Mouse (Mus musculus) hindbrain, embryonic 11.5 days (tissue): Measurements from ENCODE around the gene Uqcc3. TPM values are rescaled to one million over a fixed set of nuclear protein-coding genes. Genes with fewer than 3 reads are reported as not detected.
"Not testable (repeated sequence)": the region's sequence is repeated elsewhere in the genome, so short reads cannot be mapped to it uniquely, and the experiment has no call there.

Experiments used
- ATAC-seq: fragments of 200-750 bp; cut with Nextera tagmentation; 2 replicates; pipeline ENCODE4 v1.8.0; 2017; ENCODE audit warnings: mild to moderate bottlenecking, moderate TSS enrichment, moderate library complexity; ENCODE audit not compliant: low FRiP score
- DNase-seq: peaks from one replicate; pipeline ENCODE4 v3.0.0-alpha.2; 2015; ENCODE audit warnings: low spot score
- H3K27ac ChIP-seq: fragments of 300-500 bp; sonication (generic); 2 replicates; pipeline ENCODE4 v1.5.1; 2014; ENCODE audit warnings: mild to moderate bottlenecking, low read depth, low read length
- H3K27me3 ChIP-seq: fragments of 300-500 bp; sonication (generic); 2 replicates; pipeline ENCODE4 v1.6.1; 2014; ENCODE audit warnings: mild to moderate bottlenecking, low read length, moderate library complexity, mixed read lengths; ENCODE audit not compliant: control insufficient read depth, insufficient read depth
- H3K36me3 ChIP-seq: fragments of 300-500 bp; sonication (generic); 2 replicates; pipeline ENCODE4 v1.6.1; 2014; ENCODE audit warnings: mild to moderate bottlenecking, low read length, moderate library complexity, mixed read lengths; ENCODE audit not compliant: control insufficient read depth, insufficient read depth
- H3K4me1 ChIP-seq: fragments of 300-500 bp; sonication (generic); replicated peaks from 2 replicates; pipeline ENCODE4 v1.6.1; 2014; ENCODE audit warnings: low read length, mixed read lengths; ENCODE audit not compliant: control insufficient read depth, insufficient read depth
- H3K4me2 ChIP-seq: fragments of 300-500 bp; sonication (generic); replicated peaks from 2 replicates; pipeline ENCODE4 v1.6.1; 2014; ENCODE audit warnings: mild to moderate bottlenecking, low read depth, low read length
- H3K4me3 ChIP-seq: fragments of 300-500 bp; sonication (generic); 2 replicates; pipeline ENCODE4 v1.5.1; 2014; ENCODE audit warnings: low read depth, low read length
- H3K9ac ChIP-seq: fragments of 300-500 bp; sonication (generic); 2 replicates; pipeline ENCODE4 v1.6.1; 2014; ENCODE audit warnings: low read depth, low read length
- H3K9me3 ChIP-seq: fragments of 300-500 bp; sonication (generic); 2 replicates; pipeline ENCODE4 v1.6.1; 2016; ENCODE audit warnings: low read length; ENCODE audit not compliant: control insufficient read depth
- WGBS: fragments of 180-500 bp; shearing (Covaris S2); extraction: QIAGEN DNeasy Blood & Tissue Kit; methylation state at CpG from one replicate; pipeline ENCODE4 v1.1.7; 2014; 5-methylcytosine and 5-hydroxymethylcytosine counted together
- polyA plus RNA-seq: library from polyadenylated mRNA; unstranded; fragments of >200 nt; fragmentation: Nextera tagmentation; extraction: Ambion mirVana; gene quantifications from 2 replicates; pipeline ENCODE4 v1.2.1, GENCODE M21; 2014

Gene Uqcc3
- polyA plus RNA-seq, 1 experiment from 2014 or later: 56.1 TPM

DNA sequence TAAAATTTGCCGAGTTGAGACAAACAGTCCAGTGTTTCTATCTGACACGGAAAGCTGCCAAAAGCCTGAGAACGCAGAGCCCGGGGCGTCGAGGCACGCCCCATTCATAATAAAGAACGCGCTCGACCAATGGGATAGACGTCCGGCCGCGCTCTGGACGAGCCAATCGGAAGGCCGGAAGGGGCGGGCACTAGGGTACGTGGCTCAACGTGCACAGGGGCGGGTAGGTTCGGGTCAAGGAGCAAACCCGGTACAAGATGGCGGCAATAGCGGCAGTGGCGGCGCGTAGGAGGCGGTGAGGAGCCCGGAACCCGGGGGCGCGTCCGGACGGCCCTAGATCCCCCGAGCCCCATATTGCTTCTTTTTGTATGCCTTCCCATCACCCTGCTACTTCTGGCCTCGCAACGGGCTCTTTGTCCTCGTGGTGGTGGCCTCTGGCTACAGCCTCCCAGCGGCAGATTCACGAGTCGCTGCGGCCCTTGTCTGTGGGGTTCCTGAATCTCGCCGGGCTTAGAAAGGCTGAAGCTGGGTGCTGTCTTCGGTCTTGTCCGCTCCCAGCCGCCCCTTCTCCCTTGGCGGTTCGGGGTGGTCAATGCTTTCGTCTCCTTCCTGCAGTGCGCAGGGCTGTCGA, 17.3 kb upstream of the Uqcc3 start, which contains the start of gene Ganab:
Gene Ganab, plus strand, starts transcription at position 207 of the 631 bp plus-strand sequence.
- Histone ChIP-seq H3K4me1 (peaks cover 11% of the 10 kb centered on the region), H3K9me3 (no peaks in the 10 kb centered on the region), H3K4me3 (peak within 1 kb of the TSS; percentile 99), H3K27ac (peak within 1 kb of the TSS; percentile 79), H3K36me3 (no peaks in the 10 kb centered on the region), H3K27me3 (no peaks in the 10 kb centered on the region), H3K4me2 (peak within 1 kb of the TSS; percentile 70), H3K9ac (peak within 1 kb of the TSS; percentile 97)
- WGBS: under 1% methylated on average over 53 of the region's 53 CpGs
- DNase-seq (peak; percentile 97), ATAC-seq (peak; percentile 98)

DNA sequence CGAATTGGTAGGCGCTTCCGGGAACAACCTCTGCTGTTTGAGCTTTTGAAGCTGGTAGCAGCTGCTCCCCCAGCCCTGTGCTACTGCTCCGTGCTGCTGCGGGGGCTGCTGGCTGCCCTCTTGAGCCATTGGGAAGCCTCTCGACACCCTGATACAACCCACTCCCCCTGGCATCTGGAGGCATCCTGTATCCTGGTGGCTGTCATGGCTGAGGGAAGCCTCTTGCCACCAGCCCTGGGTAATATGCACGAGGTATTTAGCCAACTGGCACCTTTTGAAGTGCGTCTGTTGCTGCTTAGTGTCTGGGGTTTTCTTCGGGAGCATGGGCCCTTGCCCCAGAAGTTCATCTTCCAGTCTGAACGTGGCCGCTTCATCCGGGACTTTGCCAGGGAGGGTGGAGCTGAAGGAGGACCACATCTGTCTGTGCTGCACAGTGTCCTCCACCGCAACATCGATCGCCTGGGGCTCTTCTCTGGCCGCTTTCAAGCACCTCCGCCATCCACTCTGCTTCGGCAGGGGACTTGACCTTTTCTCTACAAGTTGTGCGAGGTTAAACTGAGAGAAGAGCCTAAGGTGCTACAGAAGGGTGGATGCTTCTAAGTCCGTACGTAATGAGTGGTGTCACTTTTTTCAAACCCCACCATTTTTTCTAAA, 16.6 kb upstream of the Uqcc3 start:
- ATAC-seq (peak; percentile 72), DNase-seq (peak; percentile 60)
- H3K4me3 ChIP-seq: peak overlapping the region; percentile 99
- H3K4me1 ChIP-seq: peaks cover 11% of the 10 kb centered on the region
- peak overlapping the region; percentile 55 for H3K9ac ChIP-seq
- peak overlapping the region; percentile 41 for H3K4me2 ChIP-seq
- H3K27me3 ChIP-seq, H3K9me3 ChIP-seq, H3K36me3 ChIP-seq: not testable (repeated sequence)
- peak overlapping the region; percentile 75 for H3K27ac ChIP-seq
- 30% methylated on average over 21 of the region's 21 CpGs for WGBS

DNA sequence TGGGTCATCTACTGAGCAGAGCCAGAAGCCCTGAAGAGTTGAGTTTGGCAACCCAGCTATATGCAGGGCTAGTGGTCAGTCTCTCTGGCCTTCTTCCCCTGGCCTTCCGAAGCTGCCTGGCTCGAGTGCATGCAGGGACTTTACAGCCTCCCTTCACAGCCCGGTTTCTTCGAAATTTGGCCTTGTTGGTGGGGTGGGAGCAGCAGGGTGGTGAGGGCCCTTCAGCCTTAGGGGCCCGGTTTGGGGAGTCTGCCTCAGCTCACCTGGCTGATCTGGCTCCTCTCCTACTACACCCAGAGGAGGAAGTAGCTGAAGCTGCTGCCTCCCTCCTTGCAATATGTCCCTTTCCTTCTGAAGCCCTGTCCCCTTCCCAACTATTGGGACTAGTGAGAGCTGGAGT, 15.5 kb upstream of the Uqcc3 start:
- H3K36me3 ChIP-seq, H3K27ac ChIP-seq, H3K9ac ChIP-seq, H3K4me3 ChIP-seq, H3K9me3 ChIP-seq, H3K27me3 ChIP-seq, DNase-seq, H3K4me2 ChIP-seq, ATAC-seq: not testable (repeated sequence)
- 90% methylated on average over 5 of the region's 5 CpGs for WGBS
- peaks cover 11% of the 10 kb centered on the region for H3K4me1 ChIP-seq

DNA sequence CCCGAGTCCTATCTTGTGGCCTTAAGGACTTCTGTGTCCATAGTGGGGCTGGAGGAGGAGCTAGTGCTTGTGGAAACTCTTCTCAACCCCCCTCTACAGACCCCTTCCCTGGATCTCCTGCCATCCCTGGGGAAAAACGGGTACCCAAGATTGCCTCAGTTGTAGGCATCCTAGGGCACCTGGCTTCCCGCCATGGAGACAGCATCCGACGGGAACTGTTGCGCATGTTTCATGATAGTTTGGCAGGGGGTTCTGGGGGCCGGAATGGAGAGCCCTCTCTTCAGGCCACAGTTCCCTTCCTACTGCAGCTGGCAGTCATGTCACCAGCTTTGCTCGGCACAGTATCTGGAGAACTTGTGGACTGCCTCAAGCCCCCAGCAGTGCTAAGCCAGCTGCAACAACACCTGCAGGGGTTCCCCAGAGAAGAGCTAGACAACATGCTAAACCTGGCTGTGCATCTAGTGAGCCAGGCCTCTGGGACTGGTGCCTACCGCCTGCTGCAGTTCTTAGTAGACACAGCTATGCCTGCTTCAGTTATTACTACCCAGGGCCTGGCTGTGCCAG, 14.8 kb upstream of the Uqcc3 start:
- peaks cover 11% of the 10 kb centered on the region for H3K4me1 ChIP-seq
- no peaks in the 10 kb centered on the region for H3K9me3 ChIP-seq
- H3K36me3 ChIP-seq: no peaks in the 10 kb centered on the region
- no peaks in the 10 kb centered on the region for H3K27me3 ChIP-seq
- no peak overlapping the region for H3K4me3 ChIP-seq
- 88% methylated on average over 9 of the region's 9 CpGs for WGBS
- H3K4me2 ChIP-seq: no peak overlapping the region
- ATAC-seq: no peak
- no peak overlapping the region for H3K27ac ChIP-seq
- DNase-seq: no peak
- H3K9ac ChIP-seq: 0 out of 2 replicates have a peak overlapping the region, but pooled peaks have one; percentile 11

DNA sequence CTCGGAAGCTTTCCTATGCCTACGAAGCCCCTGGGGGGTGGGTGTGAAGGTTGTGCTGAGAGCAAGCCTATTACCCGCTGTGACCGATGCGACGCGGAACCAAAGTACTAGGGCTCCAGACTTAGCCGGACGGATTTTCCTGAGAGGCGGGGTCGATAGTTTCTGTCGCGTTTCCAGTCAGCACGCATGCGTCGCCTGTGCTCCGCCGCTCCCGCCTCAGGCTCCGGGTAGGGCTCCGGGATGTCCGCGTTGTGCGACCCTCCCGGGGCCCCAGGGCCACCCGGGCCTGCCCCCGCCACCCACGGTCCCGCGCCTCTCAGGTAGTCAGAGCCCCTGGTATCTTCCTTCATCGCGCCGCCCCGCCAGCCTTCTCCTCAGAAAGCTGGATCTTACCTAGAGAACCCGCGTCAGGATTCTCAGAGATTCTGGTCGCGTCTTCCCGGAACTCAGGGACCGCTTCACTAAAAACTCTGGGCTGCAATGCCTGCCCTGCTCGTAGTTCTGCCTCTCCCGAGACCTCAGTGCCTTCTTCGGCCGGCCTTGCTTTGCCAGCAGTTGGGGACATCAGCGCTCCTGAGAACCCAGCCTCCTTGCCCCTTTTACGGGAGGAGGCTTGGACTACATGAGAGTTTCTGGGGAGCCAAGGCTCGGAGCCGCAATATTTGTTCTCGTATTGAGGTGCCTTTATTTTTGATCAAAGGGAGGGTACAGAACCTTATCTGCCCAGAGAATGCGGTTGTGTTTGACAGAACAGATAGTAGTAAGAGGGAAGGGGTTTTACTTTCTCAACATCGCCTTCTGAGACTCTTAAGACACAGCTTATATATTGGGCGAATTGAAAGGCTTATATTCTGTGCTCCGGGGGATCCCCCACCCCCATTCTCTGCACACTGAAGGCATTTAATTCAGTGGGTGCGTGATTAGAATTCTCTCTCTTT, 12.4 kb upstream of the Uqcc3 start, which contains the start of gene Ints5:
Gene Ints5, plus strand, starts transcription at position 177 of the 938 bp plus-strand sequence.
- Histone ChIP-seq H3K4me3 (peak within 1 kb of the TSS; percentile 64), H3K9me3 (no peaks in the 10 kb centered on the region), H3K4me1 (peaks cover 7% of the 10 kb centered on the region), H3K27ac (peak within 1 kb of the TSS; percentile 72), H3K4me2 (peak within 1 kb of the TSS; percentile 89), H3K9ac (peak within 1 kb of the TSS; percentile 95), H3K27me3 (no peaks in the 10 kb centered on the region), H3K36me3 (no peaks in the 10 kb centered on the region)
- WGBS: 2% methylated on average over 53 of the region's 54 CpGs
- DNase-seq (peak; percentile 92), ATAC-seq (peak; percentile 48)

DNA sequence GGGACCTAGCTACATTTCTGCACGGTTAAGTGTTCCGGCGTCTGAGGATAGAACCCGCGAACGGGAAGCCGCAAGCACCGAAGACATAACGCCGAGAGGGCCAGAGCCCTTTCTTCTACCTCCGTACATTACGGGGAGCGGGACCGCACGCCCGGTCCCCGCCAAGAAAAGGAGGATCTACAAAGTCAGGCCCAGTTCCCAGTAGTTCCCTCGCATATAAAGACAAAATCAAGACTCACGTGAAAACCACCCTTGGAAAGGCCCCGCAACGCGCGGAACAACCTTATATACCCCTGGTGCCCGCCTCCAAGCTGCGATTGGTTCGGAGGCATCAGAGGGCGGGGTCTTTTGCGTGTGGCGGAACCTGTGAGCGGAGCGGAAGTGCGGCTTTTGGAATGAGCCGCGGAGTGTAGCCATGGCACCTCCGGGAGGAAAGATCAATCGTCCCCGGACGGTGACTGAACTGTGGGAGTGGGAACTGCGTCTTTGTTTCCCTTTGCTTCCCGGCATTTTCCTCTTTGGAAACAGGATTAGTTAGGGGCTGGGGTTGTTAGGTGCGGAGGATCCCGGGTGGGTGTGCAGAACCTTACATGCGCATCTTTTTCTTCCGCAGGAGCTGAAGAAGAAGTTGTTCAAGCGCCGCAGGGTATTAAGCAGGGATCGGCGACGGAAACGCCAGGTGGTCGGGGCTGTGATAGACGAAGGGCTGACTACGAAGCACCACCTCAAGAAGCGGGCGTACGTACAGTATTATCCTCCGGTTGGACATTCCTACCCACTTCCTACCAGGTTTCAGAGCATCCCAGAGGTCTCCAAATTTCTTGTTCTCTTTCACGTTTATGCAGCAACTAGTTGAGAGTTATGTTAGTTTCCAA, 8.0 kb upstream of the Uqcc3 start, which contains the start of the genes 1810009A15Rik and Gm49416:
Gene 1810009A15Rik, plus strand, starts transcription at position 343 of the 875 bp plus-strand sequence.
Gene Gm49416, plus strand, starts transcription at position 416 of the 875 bp plus-strand sequence.
- ATAC-seq (peak; percentile 95), DNase-seq (peak; percentile 97)
- H3K9me3 ChIP-seq: no peaks in the 10 kb centered on the region
- under 1% methylated on average over 58 of the region's 58 CpGs for WGBS
- H3K27ac ChIP-seq: peak within 1 kb of the TSS; percentile 80
- H3K4me3 ChIP-seq: peak within 1 kb of the TSS; percentile 64
- H3K4me2 ChIP-seq: peak within 1 kb of the TSS; percentile 74
- H3K27me3 ChIP-seq: no peaks in the 10 kb centered on the region
- H3K9ac ChIP-seq: peak within 1 kb of the TSS; percentile 83
- peaks cover 3% of the 10 kb centered on the region for H3K4me1 ChIP-seq
- no peaks in the 10 kb centered on the region for H3K36me3 ChIP-seq

DNA sequence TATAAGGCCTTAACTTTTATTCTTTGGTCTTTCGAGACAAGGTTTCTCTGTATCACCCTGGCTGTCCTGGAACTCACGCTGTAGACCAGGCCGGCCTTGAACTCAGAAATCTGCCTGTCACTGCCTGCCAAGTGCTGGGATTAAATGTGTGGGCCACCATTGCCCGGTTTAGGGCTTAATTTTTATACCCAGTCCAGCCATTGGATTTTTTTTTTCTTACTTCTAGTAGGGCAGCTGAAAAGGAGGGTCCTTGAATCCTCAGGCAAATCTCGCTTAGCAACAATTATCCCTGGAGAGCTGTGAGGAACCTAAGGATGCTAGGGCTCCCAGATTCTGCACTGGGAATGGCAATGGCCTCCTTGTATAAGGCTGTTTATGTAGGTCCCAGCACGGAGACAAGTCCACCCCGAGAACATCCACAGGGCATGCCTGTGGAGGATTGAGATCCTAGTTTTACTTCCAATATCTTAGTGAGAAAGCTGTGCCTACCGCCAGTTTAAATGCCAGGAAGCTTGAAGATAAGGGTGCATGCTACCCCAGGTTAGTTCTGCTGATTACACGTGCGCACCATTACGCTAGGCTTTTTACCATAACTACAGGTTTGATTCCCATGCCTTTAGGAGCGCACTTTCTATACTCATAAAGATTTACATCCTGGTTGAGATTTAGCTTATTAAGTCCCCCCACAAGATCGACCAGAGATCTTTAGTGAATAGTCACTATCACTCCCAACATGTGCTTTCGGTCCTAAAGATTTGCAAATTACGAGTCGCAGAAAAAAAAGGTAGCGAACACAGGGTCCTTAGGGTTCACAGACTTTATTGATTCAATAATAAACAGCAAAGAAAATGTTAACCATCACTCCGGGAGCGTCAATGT, 7.1 kb upstream of the Uqcc3 start:
- no peaks in the 10 kb centered on the region for H3K9me3 ChIP-seq
- peak; percentile 18 for DNase-seq

More for the DNA sequence above, 7.1 kb upstream of the Uqcc3 start:
- ATAC-seq: no peak
- 16% methylated on average over 19 of the region's 19 CpGs for WGBS
- H3K4me1 ChIP-seq: peaks cover 3% of the 10 kb centered on the region
- H3K9ac ChIP-seq: peak overlapping the region; percentile 83
- no peaks in the 10 kb centered on the region for H3K36me3 ChIP-seq
- H3K4me3 ChIP-seq: peak overlapping the region; percentile 64
- H3K27ac ChIP-seq: peak overlapping the region; percentile 80
- H3K27me3 ChIP-seq: no peaks in the 10 kb centered on the region
- H3K4me2 ChIP-seq: peak overlapping the region; percentile 47
